Mouse (Mus musculus) liver, embryonic 13.5 days (tissue): Measurements from ENCODE around the gene Rbm7. TPM values are rescaled to one million over a fixed set of nuclear protein-coding genes. Genes with fewer than 3 reads are reported as not detected.
A peak's percentile ranks its signal among the peaks of the same experiment; 100 is the strongest.

Experiments
- ATAC-seq: fragments of 200-750 bp; cut with Nextera tagmentation; 2 replicates; pipeline ENCODE4 v1.8.0; 2017; ENCODE audit warnings: low read depth, mild to moderate bottlenecking, moderate number of reproducible peaks, moderate library complexity
- DNase-seq: peaks from one replicate; pipeline ENCODE4 v3.0.0; 2022
- H3K27ac ChIP-seq: fragments of 300-500 bp; sonication (generic); 2 replicates; pipeline ENCODE4 v1.5.1; 2015; ENCODE audit warnings: moderate library complexity, mild to moderate bottlenecking, inconsistent platforms
- H3K27me3 ChIP-seq: fragments of 300-500 bp; sonication (generic); 2 replicates; pipeline ENCODE4 v1.6.1; 2015; ENCODE audit warnings: mild to moderate bottlenecking, inconsistent platforms
- H3K36me3 ChIP-seq: fragments of 300-500 bp; sonication (generic); 2 replicates; pipeline ENCODE4 v1.6.1; 2015; ENCODE audit warnings: mild to moderate bottlenecking, inconsistent platforms
- H3K4me1 ChIP-seq: fragments of 300-500 bp; sonication (generic); replicated peaks from 2 replicates; pipeline ENCODE4 v1.6.1; 2015; ENCODE audit warnings: inconsistent platforms
- H3K4me2 ChIP-seq: fragments of 300-500 bp; sonication (generic); 2 replicates; pipeline ENCODE4 v1.6.1; 2015; ENCODE audit warnings: inconsistent platforms, mild to moderate bottlenecking, moderate library complexity
- H3K4me3 ChIP-seq: fragments of 300-500 bp; sonication (generic); replicated peaks from 2 replicates; pipeline ENCODE4 v1.5.1; 2015; ENCODE audit warnings: mild to moderate bottlenecking, inconsistent platforms
- H3K9ac ChIP-seq: fragments of 300-500 bp; sonication (generic); 2 replicates; pipeline ENCODE4 v1.6.1; 2015; ENCODE audit warnings: mild to moderate bottlenecking, inconsistent platforms
- H3K9me3 ChIP-seq: fragments of 300-500 bp; sonication (generic); replicated peaks from 2 replicates; pipeline ENCODE4 v1.6.1; 2016; ENCODE audit warnings: inconsistent platforms
- WGBS: fragments of 180-500 bp; shearing (Covaris S2); methylation state at CpG from one replicate; pipeline ENCODE4 v1.1.7; 2015; ENCODE audit not compliant: insufficient replicate concordance; 5-methylcytosine and 5-hydroxymethylcytosine counted together
- polyA plus RNA-seq: library from polyadenylated mRNA; unstranded; fragments of >200 nt; fragmentation: Nextera tagmentation; extraction: Ambion mirVana; gene quantifications from 2 replicates; pipeline ENCODE4 v1.2.1, GENCODE M21; 2015

Gene Rbm7
- polyA plus RNA-seq, 1 experiment from 2014 or later: 65.7 TPM

- H3K4me3 ChIP-seq: no peak overlapping the region
- no peak overlapping the region for H3K4me2 ChIP-seq
- H3K27me3 ChIP-seq: 0 out of 2 replicates have a peak, but pooled peaks cover 7% of the 10 kb centered on the region
- H3K27ac ChIP-seq: no peak overlapping the region
- H3K9ac ChIP-seq: no peak overlapping the region
- H3K9me3 ChIP-seq: no peaks in the 10 kb centered on the region
- no peaks in the 10 kb centered on the region for H3K36me3 ChIP-seq
- H3K4me1 ChIP-seq: no peaks in the 10 kb centered on the region
- 71% methylated on average over 19 of the region's 19 CpGs for WGBS
- ATAC-seq (no peak), DNase-seq (no peak)
Measured at GRCm38 (mm10) chr9:48517372-48518130, 22.5 kb upstream of the Rbm7 start.

DNA sequence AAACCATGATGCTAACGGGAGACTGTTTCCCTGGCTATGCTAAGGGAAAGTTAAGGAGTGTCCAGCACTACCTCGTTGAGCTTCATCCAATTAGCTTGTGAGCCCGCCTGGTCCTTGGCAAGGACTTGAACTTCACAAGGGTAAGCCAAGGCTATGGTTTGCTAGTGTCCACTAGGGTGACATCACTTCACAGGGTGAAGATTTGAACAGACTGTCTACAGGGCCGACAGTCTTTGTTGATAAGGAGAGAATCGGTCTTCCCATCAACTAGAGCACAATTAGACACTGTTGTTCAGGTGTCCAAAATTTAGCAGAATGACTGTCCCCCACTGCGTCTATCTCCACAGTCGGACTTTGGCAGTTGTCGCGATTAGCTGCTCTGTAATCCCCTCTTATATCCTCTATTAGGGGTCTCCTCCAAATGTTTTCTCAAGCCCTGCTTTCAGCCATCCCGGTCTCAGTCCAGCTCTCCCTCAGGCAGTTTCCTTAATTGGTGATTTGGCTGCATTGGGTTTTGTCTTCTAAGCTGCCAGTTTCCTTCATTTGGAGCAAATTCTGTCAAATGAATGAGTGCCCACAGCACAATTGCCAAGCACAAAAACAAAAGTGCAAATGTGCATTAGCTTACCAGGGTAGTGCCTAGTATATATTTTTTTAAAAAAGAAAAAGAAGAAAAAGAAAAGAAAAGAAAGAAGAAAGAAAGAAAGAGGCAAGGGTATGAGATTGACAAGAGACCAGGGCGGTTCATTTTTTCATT lies 21.7 kb upstream of the Rbm7 start:
- Histone ChIP-seq H3K4me3 (no peak overlapping the region), H3K4me1 (no peaks in the 10 kb centered on the region), H3K27me3 (0 out of 2 replicates have a peak, but pooled peaks cover 7% of the 10 kb centered on the region), H3K27ac (no peak overlapping the region), H3K36me3 (no peaks in the 10 kb centered on the region), H3K9ac (no peak overlapping the region), H3K9me3 (no peaks in the 10 kb centered on the region), H3K4me2 (no peak overlapping the region)
- ATAC-seq (no peak), DNase-seq (no peak)
- 73% methylated on average over 11 of the region's 11 CpGs for WGBS

DNA sequence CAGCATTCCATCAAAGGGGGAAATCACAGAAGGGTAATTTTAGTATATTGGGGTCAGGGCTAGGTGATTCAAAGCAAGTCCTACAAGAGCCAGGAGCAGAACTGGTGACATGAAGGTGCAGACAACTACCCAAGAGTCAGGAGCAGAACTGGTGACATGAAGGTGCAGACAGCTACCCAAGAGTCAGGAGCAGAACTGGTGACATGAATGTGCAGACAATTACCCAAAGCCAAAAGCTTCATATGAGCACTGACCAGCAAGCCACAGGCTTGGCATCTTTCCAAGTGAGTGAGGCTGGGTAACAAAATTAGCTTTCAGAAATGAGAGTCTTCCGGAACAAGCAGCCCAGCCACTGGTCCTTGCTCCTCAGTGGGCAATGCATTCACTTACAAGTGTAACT lies 20.2 kb upstream of the Rbm7 start:
- H3K27ac ChIP-seq: no peak overlapping the region
- no peak for ATAC-seq

DNA sequence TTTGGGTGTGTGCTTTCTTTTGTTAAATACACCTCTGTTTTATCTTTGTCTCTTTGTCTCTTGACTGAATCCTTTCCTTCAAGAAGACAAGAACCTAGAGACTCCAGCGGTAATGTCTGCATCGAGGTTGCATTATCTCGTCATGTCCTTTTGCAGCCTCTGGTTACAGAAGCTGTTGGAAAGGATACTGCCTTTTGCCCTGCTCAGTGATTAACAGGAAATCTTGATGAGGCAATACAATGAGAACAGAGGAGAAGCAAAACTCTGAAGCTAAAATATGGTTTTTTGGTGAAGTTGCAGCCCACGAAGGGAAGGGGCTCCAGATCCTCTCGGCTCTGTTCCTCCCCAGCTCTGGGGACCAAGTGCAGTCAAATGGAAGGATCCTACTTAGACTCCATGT lies 15.0 kb upstream of the Rbm7 start:
- H3K27me3 ChIP-seq: no peaks in the 10 kb centered on the region
- WGBS: 54% methylated on average over 5 of the region's 5 CpGs
- no peak overlapping the region for H3K9ac ChIP-seq
- DNase-seq: no peak
- H3K4me3 ChIP-seq: no peak overlapping the region
- no peaks in the 10 kb centered on the region for H3K36me3 ChIP-seq
- H3K27ac ChIP-seq: no peak overlapping the region
- H3K9me3 ChIP-seq: no peaks in the 10 kb centered on the region
- no peak overlapping the region for H3K4me2 ChIP-seq
- no peaks in the 10 kb centered on the region for H3K4me1 ChIP-seq
- ATAC-seq: no peak

More for the DNA sequence above, 20.2 kb upstream of the Rbm7 start:
- H3K4me2 ChIP-seq: no peak overlapping the region
- H3K27me3 ChIP-seq: 0 out of 2 replicates have a peak, but pooled peaks cover 7% of the 10 kb centered on the region
- H3K9ac ChIP-seq: no peak overlapping the region
- DNase-seq: no peak
- WGBS: 67% methylated on average over 1 of the region's 1 CpGs
- H3K36me3 ChIP-seq: no peaks in the 10 kb centered on the region
- no peaks in the 10 kb centered on the region for H3K9me3 ChIP-seq
- H3K4me1 ChIP-seq: no peaks in the 10 kb centered on the region
- no peak overlapping the region for H3K4me3 ChIP-seq

GRCm38 (mm10) chr9:48504741-48505365 lies 9.8 kb upstream of the Rbm7 start:
- Histone ChIP-seq H3K27ac (no peak overlapping the region), H3K4me3 (no peak overlapping the region), H3K4me2 (no peak overlapping the region), H3K27me3 (peaks cover 3% of the 10 kb centered on the region), H3K9me3 (no peaks in the 10 kb centered on the region), H3K4me1 (no peaks in the 10 kb centered on the region), H3K9ac (no peak overlapping the region), H3K36me3 (no peaks in the 10 kb centered on the region)
- WGBS: 63% methylated on average over 8 of the region's 8 CpGs
- no peak for DNase-seq
- ATAC-seq: no peak

DNA sequence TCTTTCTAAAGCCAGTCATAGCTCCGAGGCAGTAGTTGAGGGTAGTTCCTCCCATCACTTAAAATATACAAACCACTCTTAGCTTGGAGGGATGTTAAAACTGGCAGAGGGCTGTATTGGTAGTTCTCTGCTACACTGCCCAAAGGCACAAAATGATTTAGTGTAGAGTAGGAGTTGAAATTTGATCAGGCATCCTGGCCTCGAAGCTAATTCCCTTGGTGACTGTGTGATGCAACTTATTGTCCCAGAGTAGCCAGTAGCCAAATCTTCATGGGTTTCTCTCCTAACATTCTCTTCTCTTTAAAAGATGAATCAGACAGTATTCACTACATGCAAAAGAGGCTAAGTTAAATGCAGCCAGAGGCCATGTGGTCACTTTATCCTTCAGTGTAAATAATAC lies 7.9 kb upstream of the Rbm7 start:
- DNase-seq (no peak), ATAC-seq (no peak)
- no peaks in the 10 kb centered on the region for H3K36me3 ChIP-seq

GRCm38 (mm10) chr9:48501192-48501591 lies 6.1 kb upstream of the Rbm7 start:
- Histone ChIP-seq H3K4me1 (peaks cover 5% of the 10 kb centered on the region), H3K4me3 (no peak overlapping the region), H3K9me3 (no peaks in the 10 kb centered on the region), H3K27ac (no peak overlapping the region), H3K27me3 (peaks cover 3% of the 10 kb centered on the region), H3K36me3 (no peaks in the 10 kb centered on the region), H3K4me2 (no peak overlapping the region), H3K9ac (no peak overlapping the region)
- no peak for DNase-seq
- no peak for ATAC-seq
- WGBS: 65% methylated on average over 7 of the region's 7 CpGs

More for the DNA sequence above, 7.9 kb upstream of the Rbm7 start:
- no peak overlapping the region for H3K4me2 ChIP-seq
- no peak overlapping the region for H3K9ac ChIP-seq
- H3K4me1 ChIP-seq: no peaks in the 10 kb centered on the region
- no peaks in the 10 kb centered on the region for H3K9me3 ChIP-seq
- WGBS: 57% methylated on average over 2 of the region's 2 CpGs
- H3K27ac ChIP-seq: no peak overlapping the region
- peaks cover 3% of the 10 kb centered on the region for H3K27me3 ChIP-seq
- H3K4me3 ChIP-seq: no peak overlapping the region

DNA sequence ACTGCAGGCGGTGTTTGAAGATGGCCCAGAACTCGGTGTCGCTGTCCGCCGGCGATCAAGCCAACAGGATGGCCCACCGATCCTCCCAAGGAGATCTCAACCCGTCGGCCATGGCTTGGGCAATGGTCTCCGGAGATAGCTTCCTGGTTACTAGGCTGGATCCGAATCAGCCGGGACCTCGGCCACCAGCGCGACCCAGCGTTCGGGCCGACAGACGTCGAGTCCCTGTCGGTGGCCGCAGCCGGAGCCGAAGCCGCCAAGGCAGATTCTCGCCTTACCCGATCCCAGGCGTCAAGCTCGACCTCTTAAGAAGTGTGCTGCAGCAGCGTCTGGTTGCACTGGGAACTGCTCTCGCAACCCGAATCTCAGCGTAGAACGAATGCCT lies 441 bp upstream of the Rbm7 start:
- peak; percentile 56 for ATAC-seq
- peaks cover 28% of the 10 kb centered on the region for H3K4me1 ChIP-seq
- DNase-seq: no peak
- H3K9me3 ChIP-seq: no peaks in the 10 kb centered on the region
- peak overlapping the region; percentile 87 for H3K27ac ChIP-seq
- H3K4me3 ChIP-seq: peak overlapping the region; percentile 93
- H3K4me2 ChIP-seq: peak overlapping the region; percentile 86
- peaks cover 31% of the 10 kb centered on the region for H3K36me3 ChIP-seq
- H3K27me3 ChIP-seq: no peaks in the 10 kb centered on the region
- H3K9ac ChIP-seq: peak overlapping the region; percentile 95
- WGBS: 3% methylated on average over 34 of the region's 34 CpGs

- Histone ChIP-seq H3K4me3 (peak overlapping the region; percentile 83), H3K4me1 (peaks cover 45% of the 10 kb centered on the region), H3K27me3 (no peaks in the 10 kb centered on the region), H3K27ac (peak overlapping the region; percentile 19), H3K9ac (peak overlapping the region; percentile 68), H3K9me3 (no peaks in the 10 kb centered on the region), H3K36me3 (peaks cover 28% of the 10 kb centered on the region), H3K4me2 (peak overlapping the region; percentile 96)
- DNase-seq (no peak), ATAC-seq (no peak)
- 37% methylated on average over 20 of the region's 20 CpGs for WGBS
Measured at GRCm38 (mm10) chr9:48481214-48482134, 13.6 kb downstream of the Rbm7 start.

GRCm38 (mm10) chr9:48480411-48481213 lies 14.5 kb downstream of the Rbm7 start, which contains the start of gene Rexo2:
Rexo2 (minus strand) TSS chr9:48480623.
- peak; percentile 98 for ATAC-seq
- peaks cover 28% of the 10 kb centered on the region for H3K36me3 ChIP-seq
- H3K27me3 ChIP-seq: no peaks in the 10 kb centered on the region
- H3K9ac ChIP-seq: peak within 1 kb of the TSS; percentile 92
- H3K9me3 ChIP-seq: no peaks in the 10 kb centered on the region
- DNase-seq: peak; percentile 92
- WGBS: 1% methylated on average over 49 of the region's 49 CpGs
- H3K4me2 ChIP-seq: peak within 1 kb of the TSS; percentile 96
- H3K27ac ChIP-seq: peak within 1 kb of the TSS; percentile 82
- peak within 1 kb of the TSS; percentile 83 for H3K4me3 ChIP-seq
- peaks cover 51% of the 10 kb centered on the region for H3K4me1 ChIP-seq
